Mouse (Mus musculus) liver, embryonic 15.5 days (tissue): ENCODE measurements around the gene Ebi3. TPM values are rescaled to one million over a fixed set of nuclear protein-coding genes. Genes with fewer than 3 reads are reported as not detected.

Source experiments
- ATAC-seq: fragments of 200-750 bp; cut with Nextera tagmentation; 2 replicates; pipeline ENCODE4 v1.8.0; 2017; ENCODE audit warnings: moderate number of reproducible peaks, mild to moderate bottlenecking, moderate library complexity; ENCODE audit not compliant: insufficient read depth
- H3K27ac ChIP-seq: fragments of 300-500 bp; sonication (generic); replicated peaks from 2 replicates; pipeline ENCODE4 v1.5.1; 2015; ENCODE audit warnings: mild to moderate bottlenecking, inconsistent platforms
- H3K27me3 ChIP-seq: fragments of 300-500 bp; sonication (generic); 2 replicates; pipeline ENCODE4 v1.6.1; 2015; ENCODE audit warnings: mild to moderate bottlenecking, inconsistent platforms
- H3K36me3 ChIP-seq: fragments of 300-500 bp; sonication (generic); replicated peaks from 2 replicates; pipeline ENCODE4 v1.6.1; 2015; ENCODE audit warnings: moderate library complexity, mild to moderate bottlenecking, inconsistent platforms
- H3K4me1 ChIP-seq: fragments of 300-500 bp; sonication (generic); replicated peaks from 2 replicates; pipeline ENCODE4 v1.6.1; 2015; ENCODE audit warnings: inconsistent platforms
- H3K4me2 ChIP-seq: fragments of 300-500 bp; sonication (generic); 2 replicates; pipeline ENCODE4 v1.6.1; 2015; ENCODE audit warnings: moderate library complexity, mild to moderate bottlenecking, inconsistent platforms
- H3K4me3 ChIP-seq: fragments of 300-500 bp; sonication (generic); replicated peaks from 2 replicates; pipeline ENCODE4 v1.5.1; 2015; ENCODE audit warnings: mild to moderate bottlenecking, inconsistent platforms
- H3K9ac ChIP-seq: fragments of 300-500 bp; sonication (generic); 2 replicates; pipeline ENCODE4 v1.6.1; 2015; ENCODE audit warnings: moderate library complexity, mild to moderate bottlenecking, inconsistent platforms
- H3K9me3 ChIP-seq: fragments of 300-500 bp; sonication (generic); replicated peaks from 2 replicates; pipeline ENCODE4 v1.6.1; 2016; ENCODE audit warnings: inconsistent platforms
- WGBS: fragments of 180-500 bp; shearing (Covaris S2); methylation state at CpG from one replicate; pipeline ENCODE4 v1.1.7; 2015; ENCODE audit warnings: mixed read lengths; ENCODE audit not compliant: insufficient replicate concordance; 5-methylcytosine and 5-hydroxymethylcytosine counted together
- polyA plus RNA-seq: library from polyadenylated mRNA; unstranded; fragments of >200 nt; fragmentation: Nextera tagmentation; extraction: Ambion mirVana; gene quantifications from 2 replicates; pipeline ENCODE4 v1.2.1, GENCODE M21; 2015

Ebi3 gene
- polyA plus RNA-seq, 1 experiment from 2014 or later = 9.2 TPM

GRCm38 (mm10) chr17:56005415-56006061 lies 53.1 kb downstream of the Ebi3 start, which contains the start of the genes Stap2 and Mpnd:
Gene Stap2, minus strand, starts transcription at chr17:56005584.
Gene Mpnd, plus strand, starts transcription at chr17:56005711.
- Histone ChIP-seq H3K27ac (0 out of 2 replicates have a peak within 1 kb of the TSS, but pooled peaks have one; percentile 38), H3K4me1 (peaks cover 38% of the 10 kb centered on the region), H3K4me2 (peak within 1 kb of the TSS; percentile 18; the same call in 1 of the 2 replicates), H3K27me3 (peaks cover 14% of the 10 kb centered on the region), H3K4me3 (peak within 1 kb of the TSS; percentile 24), H3K36me3 (no peaks in the 10 kb centered on the region), H3K9ac (no peak within 1 kb of the TSS), H3K9me3 (no peaks in the 10 kb centered on the region)
- ATAC-seq = no peak
- 21% methylated on average over 12 of the region's 13 CpGs for WGBS

Other genes with a start within 250 kb of the Ebi3 start
- 4.0 and 4.5 TPM in 2 replicates for gene Pot1b, start 240.0 kb upstream of the Ebi3 start, polyA plus RNA-seq
- 2.2 TPM in 2 replicates for gene Adgre4, start 202.7 kb upstream of the Ebi3 start, polyA plus RNA-seq
- gene Zfp119a, start 73.7 kb upstream of the Ebi3 start, polyA plus RNA-seq = 2.0 and 2.2 TPM in 2 replicates
- gene Zfp959, start 60.5 kb upstream of the Ebi3 start, polyA plus RNA-seq = 5.9 and 6.0 TPM in 2 replicates
- gene Zfp119b, start 3.1 kb upstream of the Ebi3 start, polyA plus RNA-seq = 2.3 and 2.8 TPM in 2 replicates
- gene Yju2, start 6.5 kb downstream of the Ebi3 start, polyA plus RNA-seq = 7.2 and 9.7 TPM in 2 replicates
- 0.18 and 0.32 TPM in 2 replicates for gene Shd, start 17.8 kb downstream of the Ebi3 start, polyA plus RNA-seq
- 0.13 and 0.50 TPM in 2 replicates for gene Fsd1, start 33.9 kb downstream of the Ebi3 start, polyA plus RNA-seq
- 3.3 and 3.9 TPM in 2 replicates for gene Stap2, start 52.9 kb downstream of the Ebi3 start, polyA plus RNA-seq
- gene Mpnd, start 53.1 kb downstream of the Ebi3 start, polyA plus RNA-seq = 20.4 and 21.0 TPM in 2 replicates
- 44.0 and 50.7 TPM in 2 replicates for gene Sh3gl1, start 84.0 kb downstream of the Ebi3 start, polyA plus RNA-seq
- 16.6 and 18.5 TPM in 2 replicates for gene Chaf1a, start 87.8 kb downstream of the Ebi3 start, polyA plus RNA-seq
- gene Ubxn6, start 122.4 kb downstream of the Ebi3 start, polyA plus RNA-seq = 12.5 and 13.0 TPM in 2 replicates
- 42.7 and 43.0 TPM in 2 replicates for gene Hdgfl2, start 127.0 kb downstream of the Ebi3 start, polyA plus RNA-seq
- 0.02 and 0.06 TPM in 2 replicates for gene Plin4, start 157.2 kb downstream of the Ebi3 start, polyA plus RNA-seq
- gene Plin5, start 165.0 kb downstream of the Ebi3 start, polyA plus RNA-seq = 1.3 and 3.7 TPM in 2 replicates
- gene Lrg1, start 169.4 kb downstream of the Ebi3 start, polyA plus RNA-seq = 3.2 and 4.0 TPM in 2 replicates
- 0.81 and 1.3 TPM in 2 replicates for gene Sema6b, start 187.7 kb downstream of the Ebi3 start, polyA plus RNA-seq
- gene Tnfaip8l1, start 209.8 kb downstream of the Ebi3 start, polyA plus RNA-seq = 2.7 and 3.1 TPM in 2 replicates
- gene Mydgf, start 231.3 kb downstream of the Ebi3 start, polyA plus RNA-seq = 58.6 and 66.4 TPM in 2 replicates